Mouse (Mus musculus): ENCODE results near the gene Setd5.
A peak's percentile ranks its signal among the peaks of the same experiment; 100 is the strongest.

The Setd5 gene

GRCm38 (mm10) chr6:113194841-113195595, 117.9 kb downstream of the Setd5 start, which contains the start of gene Lhfpl4:
Gene Lhfpl4, minus strand, starts transcription at chr6:113195384.
- peak; percentile 19 for DNase-seq

- DNase-seq = no peak
Observed at GRCm38 (mm10) chr6:113195596-113195992, 118.4 kb downstream of the Setd5 start.
